Mouse (Mus musculus) gastrocnemius, adult 2 months (tissue): ENCODE results near the gene Wnt6. TPM values are rescaled to one million over a fixed set of nuclear protein-coding genes. Genes with fewer than 3 reads are reported as not detected.
"Not testable (repeated sequence)": the region's sequence is repeated elsewhere in the genome, so short reads cannot be mapped to it uniquely, and the experiment has no call there.

Experiments used
- DNase-seq: peaks from one replicate; pipeline ENCODE4 v3.0.0; 2022
- H3K27ac ChIP-seq: fragments of 200-600 bp; 2 replicates; pipeline ENCODE4 v1.8.1; 2022; ENCODE audit warnings: mild to moderate bottlenecking
- H3K4me3 ChIP-seq: fragments of 200-600 bp; 2 replicates; pipeline ENCODE4 v1.8.1; 2022; ENCODE audit warnings: mild to moderate bottlenecking, moderate library complexity
- CTCF ChIP-seq: fragments of 200-600 bp; IDR thresholded peaks from 2 replicates; pipeline ENCODE4 v1.8.1; 2022; ENCODE audit warnings: antibody characterized with exemption, mild to moderate bottlenecking, moderate library complexity
- intact Hi-C: fragments of 180-260 bp; cut with DNase I; formaldehyde crosslinking; loops from one replicate; pipeline ENCODE4 v1.15.1; 2025
- total RNA-seq, 2 experiments: library from RNA; stranded (reverse); gene quantifications; 2 replicates each; pipeline ENCODE4 v1.2.3; 2021

The Wnt6 gene
- total RNA-seq, 2 experiments from 2014 or later: 0.39 to 0.77 TPM

GRCm38 (mm10) chr1:74802795-74803656 lies 31.3 kb downstream of the Wnt6 start:
- peak; percentile 93 for DNase-seq
- Histone ChIP-seq H3K4me3 (peak overlapping the region; percentile 66), H3K27ac (0 out of 2 replicates have a peak overlapping the region, but pooled peaks have one; percentile 48)
- TF ChIP-seq CTCF: peak; percentile 80
- intact Hi-C loops: loop anchor here (1.0 to 2.0 kb wide), 2 partner anchors 14 to 40 kb away; no protein-coding TSS in a partner anchor

- intact Hi-C loops: no loop called here
- H3K27ac ChIP-seq: no peak overlapping the region
- no peak for TF ChIP-seq CTCF
- H3K4me3 ChIP-seq: no peak overlapping the region
- DNase-seq: no peak
Measured at GRCm38 (mm10) chr1:74804211-74804870, 32.6 kb downstream of the Wnt6 start.

GRCm38 (mm10) chr1:74805340-74805835 lies 33.7 kb downstream of the Wnt6 start:
- no peak overlapping the region for H3K27ac ChIP-seq
- DNase-seq: no peak
- intact Hi-C loops: no loop called here

GRCm38 (mm10) chr1:74805843-74806242 lies 34.2 kb downstream of the Wnt6 start:
- intact Hi-C loops: no loop called here
- TF ChIP-seq CTCF: no peak
- no peak for DNase-seq
- no peak overlapping the region for H3K4me3 ChIP-seq
- H3K27ac ChIP-seq: no peak overlapping the region

More at GRCm38 (mm10) chr1:74805340-74805835, 33.7 kb downstream of the Wnt6 start:
- H3K4me3 ChIP-seq: no peak overlapping the region
- TF ChIP-seq CTCF: no peak

- peak; percentile 21 for TF ChIP-seq CTCF
- intact Hi-C loops: no loop called here
- H3K4me3 ChIP-seq: peak overlapping the region; percentile 21; the same call in 1 of the 2 replicates
- no peak for DNase-seq
- no peak overlapping the region for H3K27ac ChIP-seq
Measured at GRCm38 (mm10) chr1:74806360-74807311, 34.9 kb downstream of the Wnt6 start.

GRCm38 (mm10) chr1:74807551-74808071 lies 35.9 kb downstream of the Wnt6 start:
- no peak for DNase-seq
- Histone ChIP-seq H3K4me3 (peak overlapping the region; percentile 33; the same call in 1 of the 2 replicates), H3K27ac (no peak overlapping the region)
- intact Hi-C loops: loop anchor here (1.0 kb wide), 1 partner anchor 20 kb away; no protein-coding TSS in a partner anchor
- TF ChIP-seq CTCF: no peak

- Histone ChIP-seq H3K27ac (0 out of 2 replicates have a peak overlapping the region, but pooled peaks have one; percentile 28), H3K4me3 (peak overlapping the region; percentile 33)
- TF ChIP-seq CTCF: peak; percentile 95
- peak; percentile 91 for DNase-seq
- intact Hi-C loops: loop anchor here (1.0 kb wide), 1 partner anchor 21 kb away; no protein-coding TSS in a partner anchor
Measured at GRCm38 (mm10) chr1:74808078-74808477, 36.4 kb downstream of the Wnt6 start.

GRCm38 (mm10) chr1:74809007-74809406 lies 37.3 kb downstream of the Wnt6 start:
- intact Hi-C loops: no loop called here
- peak; percentile 22; the same call in 1 of the 2 replicates for TF ChIP-seq CTCF

GRCm38 (mm10) chr1:74814931-74815647 lies 43.4 kb downstream of the Wnt6 start:
- intact Hi-C loops: no loop called here
- DNase-seq: no peak

More at GRCm38 (mm10) chr1:74809007-74809406, 37.3 kb downstream of the Wnt6 start:
- Histone ChIP-seq H3K27ac (no peak overlapping the region), H3K4me3 (no peak overlapping the region)
- no peak for DNase-seq

GRCm38 (mm10) chr1:74815965-74816364 lies 44.3 kb downstream of the Wnt6 start:
- intact Hi-C loops, DNase-seq, H3K4me3 ChIP-seq, H3K27ac ChIP-seq: not testable (repeated sequence)

More at GRCm38 (mm10) chr1:74814931-74815647, 43.4 kb downstream of the Wnt6 start:
- no peak overlapping the region for H3K4me3 ChIP-seq
- no peak overlapping the region for H3K27ac ChIP-seq
- TF ChIP-seq CTCF: no peak
